Mouse (Mus musculus): ENCODE data around the gene Izumo2. TPM values are rescaled to one million over a fixed set of nuclear protein-coding genes. Genes with fewer than 3 reads are reported as not detected.

Gene Izumo2
- polyA plus RNA-seq, 1 experiment from 2014 or later: not detected

GRCm38 (mm10) chr7:44768129-44768528, 59.6 kb downstream of the Izumo2 start:
- Histone ChIP-seq H3K9ac (no peak overlapping the region), H3K27me3 (no peaks in the 10 kb centered on the region), H3K36me3 (peaks cover 93% of the 10 kb centered on the region), H3K4me2 (no peak overlapping the region), H3K4me1 (no peaks in the 10 kb centered on the region), H3K4me3 (no peak overlapping the region), H3K9me3 (no peaks in the 10 kb centered on the region), H3K27ac (no peak overlapping the region)
- WGBS: 85% methylated on average over 5 of the region's 5 CpGs
- ATAC-seq (ENCODE audit: insufficient number of reproducible peaks, insufficient read depth, low FRiP score, low TSS enrichment, low read depth): no peak

Other genes with a start within 250 kb of the Izumo2 start
- 0.69 and 2.2 TPM in 2 replicates for gene Aspdh, start 243.4 kb upstream of the Izumo2 start, polyA plus RNA-seq (2015; fragmentation: Nextera tagmentation; extraction: Ambion mirVana)
- 93.6 and 106 TPM in 2 replicates for gene Josd2, start 240.8 kb upstream of the Izumo2 start, polyA plus RNA-seq (2015; fragmentation: Nextera tagmentation; extraction: Ambion mirVana)
- 126 and 129 TPM in 2 replicates for gene Emc10, start 212.2 kb upstream of the Izumo2 start, polyA plus RNA-seq (2015; fragmentation: Nextera tagmentation; extraction: Ambion mirVana)
- 19.9 and 22.4 TPM in 2 replicates for gene Fam71e1, start 212.2 kb upstream of the Izumo2 start, polyA plus RNA-seq (2015; fragmentation: Nextera tagmentation; extraction: Ambion mirVana)
- gene Mybpc2, start 184.1 kb upstream of the Izumo2 start, polyA plus RNA-seq (2015; fragmentation: Nextera tagmentation; extraction: Ambion mirVana): 0.13 and 0.14 TPM in 2 replicates
- gene Spib, start 176.7 kb upstream of the Izumo2 start, polyA plus RNA-seq (2015; fragmentation: Nextera tagmentation; extraction: Ambion mirVana): 0.60 and 0.94 TPM in 2 replicates
- 94.4 and 104 TPM in 2 replicates for gene Pold1, start 159.9 kb upstream of the Izumo2 start, polyA plus RNA-seq (2015; fragmentation: Nextera tagmentation; extraction: Ambion mirVana)
- gene Nr1h2, start 154.8 kb upstream of the Izumo2 start, polyA plus RNA-seq (2015; fragmentation: Nextera tagmentation; extraction: Ambion mirVana): 72.3 and 80.1 TPM in 2 replicates
- 1.1 and 1.8 TPM in 2 replicates for gene Napsa, start 136.4 kb upstream of the Izumo2 start, polyA plus RNA-seq (2015; fragmentation: Nextera tagmentation; extraction: Ambion mirVana)
- 0.72 and 1.8 TPM in 2 replicates for gene Kcnc3, start 118.1 kb upstream of the Izumo2 start, polyA plus RNA-seq (2015; fragmentation: Nextera tagmentation; extraction: Ambion mirVana)
- gene Myh14, start 37.9 kb upstream of the Izumo2 start, polyA plus RNA-seq (2015; fragmentation: Nextera tagmentation; extraction: Ambion mirVana): 11.8 and 12.2 TPM in 2 replicates
- 32.2 and 35.9 TPM in 2 replicates for gene Vrk3, start 39.7 kb downstream of the Izumo2 start, polyA plus RNA-seq (2015; fragmentation: Nextera tagmentation; extraction: Ambion mirVana)
- gene Zfp473, start 42.3 kb downstream of the Izumo2 start, polyA plus RNA-seq (2015; fragmentation: Nextera tagmentation; extraction: Ambion mirVana): 2.0 and 2.3 TPM in 2 replicates
- gene Nup62, start 107.3 kb downstream of the Izumo2 start, polyA plus RNA-seq (2015; fragmentation: Nextera tagmentation; extraction: Ambion mirVana): 93.5 and 100 TPM in 2 replicates
- 1.7 and 2.2 TPM in 2 replicates for gene Il4i1, start 107.6 kb downstream of the Izumo2 start, polyA plus RNA-seq (2015; fragmentation: Nextera tagmentation; extraction: Ambion mirVana)
- gene Atf5, start 107.9 kb downstream of the Izumo2 start, polyA plus RNA-seq (2015; fragmentation: Nextera tagmentation; extraction: Ambion mirVana): 6.4 and 6.5 TPM in 2 replicates
- gene Akt1s1, start 140.2 kb downstream of the Izumo2 start, polyA plus RNA-seq (2015; fragmentation: Nextera tagmentation; extraction: Ambion mirVana): 104 and 110 TPM in 2 replicates
- gene Tbc1d17, start 140.3 kb downstream of the Izumo2 start, polyA plus RNA-seq (2015; fragmentation: Nextera tagmentation; extraction: Ambion mirVana): 83.1 and 91.0 TPM in 2 replicates
- gene Pnkp, start 148.4 kb downstream of the Izumo2 start, polyA plus RNA-seq (2015; fragmentation: Nextera tagmentation; extraction: Ambion mirVana): 30.0 and 30.7 TPM in 2 replicates
- gene Ptov1, start 161.0 kb downstream of the Izumo2 start, polyA plus RNA-seq (2015; fragmentation: Nextera tagmentation; extraction: Ambion mirVana): 469 and 526 TPM in 2 replicates
- 107 and 111 TPM in 2 replicates for gene Med25, start 184.0 kb downstream of the Izumo2 start, polyA plus RNA-seq (2015; fragmentation: Nextera tagmentation; extraction: Ambion mirVana)
- 26.1 and 29.7 TPM in 2 replicates for gene Fuz, start 187.3 kb downstream of the Izumo2 start, polyA plus RNA-seq (2015; fragmentation: Nextera tagmentation; extraction: Ambion mirVana)
- 72.3 and 77.5 TPM in 2 replicates for gene Ap2a1, start 220.8 kb downstream of the Izumo2 start, polyA plus RNA-seq (2015; fragmentation: Nextera tagmentation; extraction: Ambion mirVana)
- 0.25 and 0.26 TPM in 2 replicates for gene Tsks, start 234.5 kb downstream of the Izumo2 start, polyA plus RNA-seq (2015; fragmentation: Nextera tagmentation; extraction: Ambion mirVana)

All from embryonic facial prominence, embryonic 13.5 days (tissue).